Mouse (Mus musculus) layer of hippocampus, postnatal 25 days (tissue): ENCODE data around the gene Gm17581. TPM values are rescaled to one million over a fixed set of nuclear protein-coding genes. Genes with fewer than 3 reads are reported as not detected.
"Not testable (repeated sequence)": the region's sequence is repeated elsewhere in the genome, so short reads cannot be mapped to it uniquely, and the experiment has no call there.

Experiments used
- DNase-seq, 2 experiments: peaks; one replicate each; pipeline ENCODE4 v3.0.0; 2022; ENCODE audit warnings: mixed read lengths in 2 of 2, low spot score in 1 of 2; ENCODE audit errors: extremely low spot score in 1 of 2
- total RNA-seq, 2 experiments: library from RNA; stranded (reverse); gene quantifications; 2 replicates each; pipeline ENCODE4 v1.2.3; 2021

Gm17581 gene
- total RNA-seq, 2 experiments from 2014 or later: not detected

- DNase-seq: no peak
These were observed 6.5 kb upstream of the Gm17581 start for GRCm38 (mm10) chr2:155742211-155742610.

DNA sequence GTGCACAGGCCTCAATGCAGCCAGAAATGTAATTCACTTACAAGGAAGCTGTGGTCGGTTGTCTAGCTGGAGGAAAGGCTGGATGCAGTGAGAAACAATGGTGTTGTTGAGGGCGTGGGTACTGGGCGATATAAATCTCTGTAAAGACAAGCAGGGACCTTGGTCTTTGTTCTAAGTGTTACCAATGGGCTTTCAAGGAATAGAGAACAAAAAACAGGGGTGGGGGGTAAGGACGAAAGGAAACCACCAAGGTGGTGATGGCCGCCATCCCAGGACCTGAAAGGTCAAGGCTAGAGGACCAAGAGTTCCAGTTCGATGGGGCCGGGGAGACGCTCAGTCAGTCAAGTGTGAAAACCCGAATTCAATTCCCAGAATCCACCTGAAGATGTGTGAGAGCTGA lies 2.1 kb upstream of the Gm17581 start:
- DNase-seq: no peak

DNA sequence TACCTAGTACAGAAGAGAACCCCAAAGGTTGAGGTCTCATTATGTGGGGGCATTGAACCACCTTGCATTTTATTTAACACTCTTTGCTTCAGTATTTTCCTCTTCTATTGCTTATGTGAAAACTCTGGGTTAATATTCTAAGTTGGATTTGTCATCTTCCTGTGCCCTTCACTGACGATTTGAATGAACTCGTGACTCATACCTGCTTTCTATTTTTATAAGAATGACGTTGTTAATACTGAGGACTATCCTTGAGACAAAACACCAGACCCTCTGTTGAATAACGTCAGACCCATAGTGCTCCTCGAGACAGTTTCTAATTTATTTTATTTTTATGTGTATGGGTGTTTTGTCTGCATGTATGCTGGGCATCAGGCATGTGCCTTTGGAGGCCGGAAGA lies 1.3 kb upstream of the Gm17581 start:
- no peak for DNase-seq

- DNase-seq: no peak
These were observed 586 bp downstream of the Gm17581 start for GRCm38 (mm10) chr2:155735080-155735479.

DNA sequence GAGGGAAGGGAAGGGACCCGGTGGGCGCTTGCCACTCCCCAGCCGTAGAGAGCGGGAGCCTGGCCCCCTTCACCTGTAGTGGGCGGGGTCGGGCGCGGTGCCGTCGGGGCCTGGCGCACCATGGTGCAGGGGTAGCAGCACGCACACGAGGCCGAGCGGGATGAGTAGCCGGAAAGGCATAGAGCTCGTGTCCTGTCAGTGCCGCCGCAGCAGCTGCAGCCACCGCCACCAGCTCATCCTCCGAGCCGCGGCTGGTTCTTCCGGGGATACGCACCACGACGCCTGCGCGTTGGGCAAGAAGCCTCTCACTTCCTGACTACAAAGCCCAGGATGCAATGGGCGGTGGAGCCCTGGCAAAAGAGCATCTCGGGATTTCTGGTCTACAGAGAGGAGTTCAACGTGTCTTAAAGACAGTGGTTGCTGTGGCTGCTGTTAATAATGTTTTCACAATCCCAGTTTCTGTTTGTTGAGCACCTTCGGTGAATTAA lies 6.5 kb downstream of the Gm17581 start, which contains the start of gene Edem2:
Gene Edem2, minus strand, starts transcription at position 318 of the 488 bp plus-strand sequence.
- DNase-seq: peak; percentile 66 to 84

GRCm38 (mm10) chr2:155728742-155729141 lies 6.9 kb downstream of the Gm17581 start:
- DNase-seq: no peak

DNA sequence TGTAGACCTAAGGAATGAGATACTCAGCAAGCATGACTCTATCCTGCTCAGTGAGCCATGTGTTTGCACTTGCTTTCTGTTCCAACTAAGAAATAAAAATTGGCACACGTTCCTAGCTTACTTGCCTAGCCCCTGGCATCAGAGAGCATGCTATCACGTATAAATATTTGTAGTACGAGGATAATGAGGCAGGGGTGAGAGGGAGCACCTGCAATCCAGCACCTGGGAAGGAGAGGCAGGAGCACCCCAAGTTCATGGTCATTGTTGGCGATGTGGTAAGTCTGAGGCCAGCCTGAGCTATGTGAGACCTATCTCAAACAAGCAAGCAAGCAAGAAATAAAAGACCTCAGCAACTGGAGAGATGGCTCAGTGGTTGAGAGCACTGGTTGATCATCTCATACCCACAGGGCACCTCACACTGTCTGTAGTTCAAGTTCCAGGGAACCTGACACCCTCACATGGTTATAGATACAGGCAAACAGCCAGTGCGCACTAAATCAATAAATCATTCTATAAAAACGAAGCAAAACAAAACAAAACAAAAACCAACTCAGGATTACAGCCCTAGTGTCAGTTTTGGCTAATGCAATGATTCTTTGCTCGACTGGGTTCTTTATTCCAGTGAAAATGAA lies 7.8 kb downstream of the Gm17581 start:
- no peak for DNase-seq

GRCm38 (mm10) chr2:155726302-155726701 lies 9.4 kb downstream of the Gm17581 start:
- no peak for DNase-seq

DNA sequence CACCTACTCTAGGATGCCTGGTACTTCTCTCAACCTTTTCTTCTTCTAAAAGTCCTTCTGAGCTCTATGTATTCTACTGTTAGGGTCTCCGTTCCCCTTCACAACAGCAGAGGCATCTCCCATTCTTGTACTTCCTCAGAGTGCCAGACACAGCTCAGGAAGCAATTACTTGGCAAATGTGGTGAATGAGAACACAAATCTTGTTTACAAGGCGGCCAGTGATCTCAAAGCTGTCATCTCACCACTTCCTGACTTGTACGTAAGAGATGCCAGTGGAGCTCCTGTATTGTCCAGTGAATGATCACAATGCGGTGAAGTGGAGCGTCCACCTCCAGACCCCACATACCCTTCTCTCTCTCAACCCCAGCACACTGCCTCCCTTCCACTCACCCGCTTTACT lies 11.1 kb downstream of the Gm17581 start:
- DNase-seq: no peak

DNA sequence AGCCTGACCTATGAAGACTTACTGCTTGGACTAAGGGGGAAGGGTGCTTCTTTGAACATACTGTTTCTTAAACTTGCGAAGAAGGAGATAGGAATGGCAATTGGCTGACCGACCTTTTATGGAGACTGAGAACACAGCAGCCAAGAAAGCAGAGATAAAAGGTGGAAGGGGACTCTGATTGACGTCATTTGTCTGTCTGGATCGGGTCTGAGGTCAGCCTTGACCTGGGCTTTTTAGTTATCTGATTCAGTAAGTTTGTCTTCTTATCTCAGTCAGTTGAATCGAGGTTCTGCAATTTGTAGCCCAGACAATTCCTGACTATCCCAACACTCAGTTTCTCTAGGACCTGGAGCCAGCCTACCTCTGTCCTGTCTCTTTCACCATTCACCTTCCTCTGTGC lies 11.6 kb downstream of the Gm17581 start:
- DNase-seq: no peak

DNA sequence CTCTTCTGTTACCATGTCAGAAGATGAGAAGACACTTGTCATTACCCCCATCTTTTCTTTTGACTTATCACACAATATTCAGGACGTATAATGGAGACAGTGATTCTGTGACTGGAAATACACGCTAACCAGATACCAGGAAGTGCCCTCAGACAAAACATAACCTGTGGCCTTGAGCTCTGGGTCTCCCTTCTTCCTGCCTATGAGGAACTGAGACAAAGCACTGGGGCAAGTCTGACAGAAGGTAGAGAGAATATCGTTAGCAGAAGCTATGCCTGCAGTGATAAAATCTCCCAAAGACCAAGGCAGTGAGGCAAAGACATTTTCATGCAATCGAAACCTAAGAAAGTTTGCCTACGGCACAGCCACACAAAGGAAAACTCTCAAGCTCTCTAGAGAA lies 15.1 kb downstream of the Gm17581 start:
- no peak for DNase-seq

- DNase-seq: no peak
These were observed 18.3 kb downstream of the Gm17581 start for GRCm38 (mm10) chr2:155717082-155717990.

- no peak for DNase-seq
These were observed 25.1 kb downstream of the Gm17581 start for GRCm38 (mm10) chr2:155710557-155710956.

DNA sequence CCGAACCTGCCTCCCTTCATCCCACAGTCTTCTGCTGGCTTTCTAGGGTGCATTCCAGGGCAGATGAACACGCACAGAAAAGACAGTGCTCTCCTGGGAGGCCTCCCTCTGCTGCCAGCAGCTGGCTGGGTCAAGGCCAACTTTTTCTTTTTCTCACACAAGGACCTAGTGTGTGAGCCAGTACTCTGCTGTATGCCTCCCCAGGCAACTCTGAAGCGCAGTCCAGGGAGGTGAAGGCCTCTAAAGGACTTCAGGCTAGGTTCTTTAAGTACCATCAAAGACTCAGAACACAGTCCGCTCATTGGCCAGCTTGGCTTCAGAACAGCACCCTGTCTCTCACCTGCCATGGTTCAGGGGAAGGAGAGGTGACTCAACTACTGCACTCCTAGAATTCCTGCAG lies 28.4 kb downstream of the Gm17581 start:
- DNase-seq: peak in 1 of 2 experiments; percentile 29

DNA sequence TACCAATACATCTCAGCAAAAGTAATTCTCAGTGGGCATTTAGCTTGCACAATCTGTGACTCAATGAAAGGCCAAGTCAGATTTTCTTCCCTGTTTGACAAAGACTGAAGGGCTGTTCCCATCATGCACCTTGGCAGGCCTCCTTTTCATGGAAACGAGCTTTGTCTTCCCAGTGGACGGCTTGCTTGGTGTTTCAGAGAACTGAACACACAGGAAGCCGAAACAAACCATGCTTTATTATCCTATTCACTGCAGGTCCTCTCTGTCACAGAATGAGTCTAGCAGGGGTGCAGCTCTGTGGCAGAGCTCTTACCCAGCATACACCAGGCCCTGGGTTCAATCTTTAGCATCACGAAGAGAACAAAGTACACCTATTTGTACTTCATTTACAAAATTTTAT lies 32.0 kb downstream of the Gm17581 start:
- no peak for DNase-seq

GRCm38 (mm10) chr2:155701399-155701919 lies 34.2 kb downstream of the Gm17581 start:
- peak in 1 of 2 experiments; percentile 17 for DNase-seq

DNA sequence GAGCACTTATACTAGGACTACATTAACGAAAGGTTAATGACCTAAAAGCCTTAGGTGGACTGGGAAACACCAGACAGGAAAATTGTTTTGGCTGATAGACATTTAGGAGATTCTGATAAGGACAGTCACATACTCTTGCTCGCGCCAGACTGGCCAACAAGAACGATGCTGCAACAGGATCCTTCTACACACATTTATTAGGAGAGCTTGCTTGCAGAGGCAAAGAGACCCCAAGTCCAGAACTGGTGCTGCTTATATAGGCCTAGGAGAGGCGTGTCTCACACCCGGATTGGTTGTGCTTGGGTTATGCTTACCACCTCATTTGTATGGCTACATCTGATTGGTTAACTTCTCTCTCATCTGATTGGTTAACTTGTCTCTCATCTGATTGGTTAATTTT lies 37.2 kb downstream of the Gm17581 start:
- DNase-seq: not testable (repeated sequence)

GRCm38 (mm10) chr2:155696851-155697250 lies 38.8 kb downstream of the Gm17581 start:
- no peak for DNase-seq

DNA sequence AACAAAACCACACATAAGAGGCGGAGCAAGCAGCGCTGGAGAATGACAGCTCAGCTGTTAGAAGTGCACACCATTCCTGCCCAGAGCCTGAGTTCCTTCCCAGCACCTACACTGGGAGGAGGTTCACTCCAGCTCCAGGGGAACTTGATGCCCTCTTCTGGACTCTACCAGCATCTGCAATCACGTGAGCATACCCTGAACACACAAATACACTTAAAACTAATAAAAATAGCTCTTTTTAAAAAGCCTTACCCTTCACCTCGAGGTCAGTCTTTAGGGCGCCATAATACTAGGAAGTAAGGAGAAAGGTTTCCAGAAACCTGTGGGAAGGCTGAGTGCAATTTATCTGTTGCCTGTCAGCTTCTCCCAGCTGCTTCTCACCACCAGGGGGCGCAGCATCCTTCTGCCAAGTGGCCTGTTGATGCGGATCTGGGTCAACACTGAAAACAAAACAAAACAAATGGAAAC lies 39.5 kb downstream of the Gm17581 start:
- DNase-seq: peak; percentile 69 to 92

- DNase-seq: no peak
These were observed 40.4 kb downstream of the Gm17581 start for GRCm38 (mm10) chr2:155695316-155695715.

DNA sequence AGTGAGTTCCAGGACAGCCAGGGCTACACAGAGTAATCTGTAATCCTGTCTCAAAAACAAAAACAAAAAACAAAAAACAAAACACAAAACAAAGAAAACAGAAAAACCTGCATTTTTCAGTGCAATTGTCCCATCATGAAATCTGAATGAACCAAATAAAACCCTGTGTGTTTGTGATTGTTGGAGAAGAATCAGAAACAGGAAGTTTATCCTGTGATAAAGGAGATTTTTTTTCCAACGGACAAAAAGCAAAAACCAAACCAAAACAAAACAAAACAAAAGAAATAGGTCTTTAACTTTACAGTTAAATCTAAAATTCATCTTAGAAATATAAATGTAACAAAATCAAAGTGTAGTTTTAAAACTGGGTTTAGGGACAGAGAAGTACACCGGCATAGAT lies 41.1 kb downstream of the Gm17581 start:
- no peak for DNase-seq
